Mouse (Mus musculus): ENCODE results near the gene Ell2.

Ell2 gene

DNA sequence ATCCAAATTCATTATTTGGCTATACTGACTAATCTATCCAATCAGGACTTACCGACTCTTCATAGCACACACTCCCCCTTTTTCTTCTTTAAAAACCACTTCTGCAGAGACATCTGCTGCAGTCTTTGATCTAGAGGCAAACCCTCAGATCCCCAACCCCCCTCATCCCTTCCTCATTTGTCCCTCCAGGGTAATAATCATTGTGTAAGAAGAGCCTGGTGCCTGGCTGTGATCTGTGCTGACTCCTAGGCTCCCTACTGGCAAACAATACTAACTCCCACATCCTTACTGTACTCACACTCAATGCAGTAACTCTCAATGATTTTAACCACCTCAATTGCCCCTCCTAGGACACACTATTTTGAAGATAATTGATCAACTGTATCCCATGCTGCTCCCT is 103.4 kb downstream of the Ell2 start:
- no peak for DNase-seq (ENCODE audit: low read depth)

DNA sequence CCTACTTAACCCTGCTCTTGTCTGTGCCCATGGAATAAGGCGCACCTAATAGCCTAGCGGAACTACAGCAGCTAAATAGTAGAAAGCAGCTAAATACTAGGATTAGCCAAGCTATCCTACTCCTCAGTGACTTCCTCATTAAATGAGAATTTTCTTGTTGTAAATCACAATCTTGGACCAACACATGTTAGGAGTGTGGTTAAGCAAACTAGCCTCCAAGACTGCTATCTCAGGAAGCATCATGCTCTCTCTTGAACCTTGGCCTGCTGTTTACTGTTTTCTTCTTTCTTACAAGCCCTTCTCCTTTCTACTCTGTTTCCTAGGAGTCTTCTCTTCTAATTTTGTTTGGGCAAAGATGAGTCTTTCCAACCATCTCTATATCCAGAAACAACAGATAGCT is 110.6 kb downstream of the Ell2 start:
- DNase-seq (ENCODE audit: low read depth) = no peak

DNA sequence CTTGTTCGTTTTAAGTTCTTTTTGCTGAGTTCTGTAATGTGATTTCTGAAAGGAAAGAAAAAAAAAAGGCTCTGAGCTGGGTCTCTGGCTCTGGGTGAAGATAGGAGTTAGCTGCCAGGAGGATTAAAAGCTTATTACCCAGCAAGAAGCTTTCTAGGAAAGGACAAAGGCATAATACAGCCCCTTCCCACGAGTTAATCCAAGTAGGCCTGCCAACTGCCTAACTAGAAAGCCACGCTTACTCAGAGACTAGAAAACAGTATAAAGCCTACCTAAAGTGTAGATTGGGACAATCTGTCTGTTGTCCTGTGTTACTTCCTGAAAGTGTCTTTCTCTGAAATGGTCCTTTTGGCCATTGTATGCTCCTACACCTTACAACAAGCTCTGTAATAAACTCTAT is 111.9 kb downstream of the Ell2 start:
- DNase-seq (ENCODE audit: low read depth) = no peak

DNA sequence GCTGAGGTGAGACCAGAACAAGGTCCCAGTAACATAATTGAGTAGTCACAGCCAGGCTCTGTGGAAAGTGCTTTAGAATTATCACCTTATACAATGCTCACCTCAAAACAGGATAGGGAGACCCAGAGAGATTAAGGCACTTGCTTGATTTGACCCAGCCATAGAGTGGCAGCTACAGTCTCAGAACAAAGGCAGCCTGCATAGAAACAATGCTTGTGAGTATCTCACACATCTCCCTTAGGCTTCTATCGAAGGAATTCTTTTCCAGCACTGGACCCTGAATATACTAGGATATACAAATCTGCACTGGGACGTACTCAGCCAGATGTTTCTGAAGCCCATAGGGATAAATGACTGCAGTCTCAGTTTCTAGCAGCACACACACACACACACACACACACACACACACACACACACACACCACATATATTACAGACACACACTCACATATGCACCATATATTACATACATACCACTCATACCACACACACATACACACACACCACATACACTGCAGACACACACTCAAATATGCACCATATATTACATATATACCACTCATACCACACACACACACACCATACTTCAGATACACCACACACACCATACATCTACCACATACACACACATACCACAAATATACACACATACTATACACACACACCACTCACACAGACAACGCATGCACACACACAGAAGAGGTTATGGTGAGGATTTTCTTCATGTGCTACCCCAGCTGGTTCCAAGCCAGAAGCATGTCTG is 112.6 kb downstream of the Ell2 start:
- no peak for DNase-seq (ENCODE audit: low read depth)

DNA sequence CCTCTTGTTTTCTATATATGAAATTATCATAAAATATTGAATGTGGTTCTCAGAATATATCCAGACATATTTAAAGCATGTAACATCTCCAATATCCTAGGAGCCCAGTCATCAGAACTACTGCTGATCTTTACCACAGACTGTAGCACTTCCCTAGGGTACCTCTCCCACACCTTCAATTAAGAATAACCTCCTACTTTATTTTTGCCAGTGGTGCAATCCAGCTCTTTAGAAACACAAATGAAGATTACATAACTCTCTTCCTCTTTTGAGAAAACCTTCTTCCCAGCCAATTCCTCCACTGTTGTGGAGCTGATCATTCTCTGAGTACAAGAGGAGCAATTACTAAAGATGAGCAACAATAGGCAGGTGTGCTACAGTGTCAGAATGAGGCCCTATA is 113.3 kb downstream of the Ell2 start:
- no peak for DNase-seq (ENCODE audit: low read depth)

Data from c-Kit-positive CD71-negative TER-119-negative erythroid progenitor cells, embryonic 14.5 days (primary cell).